Mouse (Mus musculus) cerebellum, adult 2 months (tissue): ENCODE measurements around the gene Glg1. TPM values are rescaled to one million over a fixed set of nuclear protein-coding genes. Genes with fewer than 3 reads are reported as not detected.
A peak's percentile ranks its signal among the peaks of the same experiment; 100 is the strongest.
"Not testable (repeated sequence)": the region's sequence is repeated elsewhere in the genome, so short reads cannot be mapped to it uniquely, and the experiment has no call there.

Source experiments
- DNase-seq, 2 experiments: peaks; one replicate each; pipeline ENCODE4 v3.0.0; 2021
- H3K27ac ChIP-seq: fragments of 200-500 bp; 2 replicates; pipeline ENCODE4 v1.5.1; 2012; ENCODE audit warnings: low read length, control low read depth, inconsistent platforms; ENCODE audit not compliant: insufficient read depth
- H3K27me3 ChIP-seq: fragments of 200-500 bp; 2 replicates; pipeline ENCODE4 v1.6.1; 2012; ENCODE audit warnings: inconsistent platforms, mild to moderate bottlenecking, low read length, moderate library complexity; ENCODE audit not compliant: control insufficient read depth, insufficient read depth
- H3K4me1 ChIP-seq: fragments of 200-500 bp; 2 replicates; pipeline ENCODE4 v1.6.1; 2011; ENCODE audit warnings: low read length; ENCODE audit not compliant: control insufficient read depth, insufficient read depth
- H3K4me3 ChIP-seq: fragments of 200-500 bp; replicated peaks from 2 replicates; pipeline ENCODE3; 2011; ENCODE audit warnings: mild to moderate bottlenecking, low read depth, low read length, control low read depth; ENCODE audit not compliant: insufficient read depth
- CTCF ChIP-seq: fragments of 200-500 bp; IDR thresholded peaks from 2 replicates; pipeline ENCODE4 v1.5.1; 2011; ENCODE audit warnings: low read depth, mild to moderate bottlenecking, control low read depth, low read length, moderate library complexity, borderline replicate concordance; ENCODE audit not compliant: insufficient read depth
- POLR2A ChIP-seq: fragments of 200-500 bp; IDR thresholded peaks from 2 replicates; pipeline ENCODE4 v1.6.1; 2011; ENCODE audit warnings: low read length, control low read depth, borderline replicate concordance; ENCODE audit not compliant: insufficient read depth
- WGBS: fragments of 180-500 bp; shearing (Covaris S2); methylation state at CpG from one replicate; pipeline ENCODE4 v1.1.7; 2018; 5-methylcytosine and 5-hydroxymethylcytosine counted together
- polyA plus RNA-seq: library from polyadenylated mRNA; depleted of rRNA; stranded (reverse); fragments of >200 nt; gene quantifications from 2 replicates; pipeline ENCODE4 v1.2.3, GENCODE M21; 2012; rRNA removed

Glg1 gene
- polyA plus RNA-seq, 1 experiment: 74.1 TPM

DNA sequence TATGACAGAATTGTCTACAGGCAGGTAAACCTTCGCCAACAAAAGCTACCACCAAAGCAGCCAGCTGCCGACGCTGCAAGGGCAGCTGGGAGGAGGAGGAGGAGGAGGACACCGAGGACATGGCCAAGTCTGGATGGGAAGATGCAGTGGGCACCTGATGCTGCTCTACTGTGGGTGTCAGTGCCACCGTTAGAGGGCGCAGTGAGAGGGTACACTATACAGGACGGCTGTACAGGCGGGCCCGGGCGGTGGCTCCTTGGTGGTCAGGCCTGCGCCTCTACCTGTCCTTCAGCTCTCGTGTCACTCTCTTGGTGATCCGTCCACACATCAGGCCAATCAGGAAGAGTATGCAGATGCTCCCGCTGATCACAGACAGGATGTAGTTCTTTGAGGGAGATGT lies 101.4 kb downstream of the Glg1 start:
- Histone ChIP-seq H3K4me3 (no peak overlapping the region), H3K27me3 (no peaks in the 10 kb centered on the region), H3K4me1 (no peaks in the 10 kb centered on the region), H3K27ac (no peak overlapping the region)
- WGBS: 39% methylated on average over 14 of the region's 14 CpGs
- TF ChIP-seq CTCF (peak; percentile 73), POLR2A (no peak)
- peak; percentile 41 to 63 for DNase-seq

DNA sequence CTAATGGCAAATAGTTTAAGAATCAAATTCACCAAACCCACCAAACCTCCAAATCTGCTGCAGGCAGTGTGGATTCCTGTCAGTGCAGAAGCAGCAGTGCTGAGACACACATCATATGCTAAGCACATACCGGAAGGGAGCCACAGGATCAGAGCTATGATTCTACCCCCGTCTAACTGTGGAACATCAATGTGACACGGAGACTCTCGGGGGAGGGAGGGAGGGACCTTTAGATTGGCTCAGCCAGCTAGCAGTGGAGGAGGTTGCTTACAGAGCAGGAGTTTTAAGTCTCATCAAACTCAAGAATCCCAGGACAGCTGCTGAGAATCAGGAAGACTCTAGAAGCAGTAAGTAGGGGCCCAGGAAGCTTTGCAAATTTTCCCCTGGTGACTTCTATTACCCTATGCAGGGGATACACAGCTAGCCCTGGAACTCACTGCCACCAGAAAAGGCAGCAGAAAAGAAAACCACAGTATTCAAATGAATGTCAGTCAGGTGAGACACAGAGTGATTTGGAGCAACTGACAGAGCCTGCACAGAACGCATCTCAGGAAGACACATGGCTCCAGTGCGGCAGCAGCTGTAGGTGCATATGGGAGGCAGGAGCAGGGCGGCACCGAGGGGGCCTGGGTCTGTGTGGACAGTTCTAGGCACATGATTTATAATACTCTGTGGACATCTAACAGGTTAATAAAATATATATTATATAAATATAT lies 103.1 kb downstream of the Glg1 start:
- TF ChIP-seq CTCF: no peak
- no peak overlapping the region for H3K27ac ChIP-seq
- 84% methylated on average over 8 of the region's 8 CpGs for WGBS

DNA sequence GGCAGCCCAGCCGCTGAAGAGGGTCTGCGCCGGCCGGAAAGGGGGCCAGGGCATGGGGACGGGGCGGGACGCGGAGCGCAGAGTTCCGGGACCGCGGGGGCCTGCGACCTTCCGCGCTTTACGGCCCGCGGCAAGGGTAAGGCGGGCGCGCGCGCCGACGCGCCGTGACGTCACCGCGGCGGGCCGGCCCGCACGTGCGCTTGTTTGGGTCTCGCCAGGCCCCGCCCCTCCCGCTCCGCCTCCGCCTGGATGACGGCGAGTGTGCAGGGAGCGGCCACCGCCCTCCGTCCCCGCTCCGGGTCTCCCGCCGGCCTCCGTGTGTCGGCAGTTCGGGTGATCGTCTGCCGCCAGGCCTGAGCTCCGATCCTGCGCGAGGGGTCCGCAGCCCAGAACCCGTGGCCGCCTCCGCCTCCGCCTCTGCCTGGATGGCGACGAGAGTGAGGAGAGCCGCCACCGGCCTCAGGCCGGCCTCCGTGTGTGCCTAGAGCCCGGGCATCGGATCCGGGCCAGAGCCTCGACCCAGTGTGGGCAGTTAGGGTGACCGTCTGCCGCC lies 113.5 kb downstream of the Glg1 start:
- peak overlapping the region; percentile 58 for H3K4me3 ChIP-seq
- H3K27ac ChIP-seq: peak overlapping the region; percentile 87; the same call in 1 of the 2 replicates
- DNase-seq: peak; percentile 95
- H3K27me3 ChIP-seq, H3K4me1 ChIP-seq: not testable (repeated sequence)
- TF ChIP-seq POLR2A: peak; percentile 67
- 1% methylated on average over 68 of the region's 74 CpGs for WGBS

More for the DNA sequence above, 103.1 kb downstream of the Glg1 start:
- no peaks in the 10 kb centered on the region for H3K4me1 ChIP-seq
- no peaks in the 10 kb centered on the region for H3K27me3 ChIP-seq
- DNase-seq: no peak
- H3K4me3 ChIP-seq: no peak overlapping the region

DNA sequence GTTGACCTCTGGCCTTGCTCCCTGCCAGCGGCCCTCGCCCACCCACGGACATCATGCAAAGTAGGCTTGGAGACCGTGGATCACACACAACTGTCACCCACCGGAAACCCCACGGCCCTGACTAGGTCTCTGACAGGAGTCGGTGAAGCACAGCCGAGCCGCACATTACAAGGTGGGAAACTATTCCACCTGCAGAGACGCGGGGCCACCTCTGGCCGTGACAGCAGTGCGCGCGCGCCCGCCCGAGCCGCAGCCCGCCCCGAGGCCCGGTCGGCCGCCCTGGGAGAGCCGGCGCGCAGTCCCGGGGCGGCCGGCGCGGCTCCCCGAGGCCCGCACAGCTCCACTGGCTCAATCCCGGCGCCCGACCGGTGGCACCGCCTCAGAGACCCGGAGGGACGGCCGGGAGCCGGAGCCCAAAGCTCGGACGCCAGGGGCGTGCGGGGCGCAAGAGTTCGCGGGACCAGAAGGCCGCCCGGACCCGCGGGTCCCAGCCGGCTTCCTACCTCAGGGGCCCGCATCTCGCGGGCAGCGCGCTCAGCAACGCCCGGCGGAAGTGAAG lies 114.0 kb downstream of the Glg1 start:
- under 1% methylated on average over 62 of the region's 63 CpGs for WGBS
- DNase-seq: peak in 1 of 2 experiments; percentile 39
- not testable (repeated sequence) for H3K4me1 ChIP-seq, H3K27me3 ChIP-seq
- peak overlapping the region; percentile 27; the same call in 1 of the 2 replicates for H3K27ac ChIP-seq
- peak overlapping the region; percentile 87 for H3K4me3 ChIP-seq

DNA sequence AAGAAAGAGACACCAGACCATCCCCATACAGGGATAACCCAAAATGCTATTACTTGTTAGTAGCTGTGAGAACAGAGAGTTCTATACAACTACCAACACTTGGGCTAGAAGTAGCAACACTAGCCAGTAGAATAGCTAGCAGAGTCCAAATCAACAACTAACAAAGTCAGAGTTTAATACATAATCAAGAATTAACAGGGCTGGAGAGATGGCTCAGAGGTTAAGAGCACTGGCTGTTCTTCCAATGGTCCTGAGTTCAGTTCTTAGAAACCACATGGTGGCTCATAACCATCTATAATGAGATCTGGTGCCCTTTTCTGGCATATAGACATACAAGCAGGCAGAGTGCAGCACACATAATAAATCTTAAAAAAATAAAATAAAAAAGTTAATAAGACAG lies 116.5 kb downstream of the Glg1 start:
- Histone ChIP-seq H3K4me3 (no peak overlapping the region), H3K4me1 (peaks cover 4% of the 10 kb centered on the region), H3K27ac (no peak overlapping the region), H3K27me3 (no peaks in the 10 kb centered on the region)
- DNase-seq: no peak
- TF ChIP-seq CTCF (no peak), POLR2A (no peak)

DNA sequence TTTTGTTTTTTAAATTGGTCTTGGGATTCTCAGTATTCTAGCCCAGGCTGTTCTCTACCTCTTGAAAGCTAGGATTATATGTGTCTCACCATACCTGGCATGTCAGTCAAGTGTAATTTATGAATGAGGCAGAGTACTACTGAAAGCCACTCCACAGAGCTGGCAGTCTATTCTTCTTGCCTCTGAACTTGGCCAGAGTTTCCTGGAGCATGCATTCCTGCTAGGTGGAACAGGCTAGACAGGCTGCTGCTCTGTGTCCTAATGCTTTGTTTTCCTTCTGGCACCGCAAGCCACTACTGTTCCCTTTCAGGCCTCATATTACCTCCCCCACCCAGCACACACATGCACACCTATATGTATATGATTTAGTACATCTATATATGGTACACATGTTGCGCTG lies 128.3 kb downstream of the Glg1 start:
- H3K27ac ChIP-seq: no peak overlapping the region
- no peaks in the 10 kb centered on the region for H3K27me3 ChIP-seq
- 69% methylated on average over 2 of the region's 2 CpGs for WGBS
- H3K4me3 ChIP-seq: no peak overlapping the region
- no peak for TF ChIP-seq POLR2A
- no peak for TF ChIP-seq CTCF
- no peaks in the 10 kb centered on the region for H3K4me1 ChIP-seq
- no peak for DNase-seq

DNA sequence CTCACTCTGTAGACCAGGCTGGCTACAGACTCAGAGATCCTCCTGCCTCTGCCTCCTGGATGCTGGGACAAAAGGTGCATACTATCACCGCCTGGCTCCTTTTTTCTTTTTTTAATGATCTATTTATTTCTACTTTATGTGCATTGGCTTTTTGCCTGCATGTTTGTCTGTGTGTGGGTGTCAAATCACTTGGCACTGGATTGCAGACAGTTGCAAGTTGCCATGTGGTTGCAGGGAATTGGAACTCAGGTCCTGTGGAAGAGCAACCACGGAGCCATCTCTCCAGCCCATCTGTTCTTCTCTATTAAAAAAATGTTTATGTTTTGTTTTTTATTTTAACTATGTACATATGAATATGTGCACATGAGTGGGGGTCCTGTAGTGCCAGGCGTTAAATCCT lies 139.5 kb downstream of the Glg1 start:
- Histone ChIP-seq H3K27ac (no peak overlapping the region), H3K4me3 (no peak overlapping the region), H3K4me1 (no peaks in the 10 kb centered on the region), H3K27me3 (no peaks in the 10 kb centered on the region)
- TF ChIP-seq CTCF (no peak), POLR2A (no peak)
- WGBS: 54% methylated on average over 3 of the region's 3 CpGs
- DNase-seq: no peak

DNA sequence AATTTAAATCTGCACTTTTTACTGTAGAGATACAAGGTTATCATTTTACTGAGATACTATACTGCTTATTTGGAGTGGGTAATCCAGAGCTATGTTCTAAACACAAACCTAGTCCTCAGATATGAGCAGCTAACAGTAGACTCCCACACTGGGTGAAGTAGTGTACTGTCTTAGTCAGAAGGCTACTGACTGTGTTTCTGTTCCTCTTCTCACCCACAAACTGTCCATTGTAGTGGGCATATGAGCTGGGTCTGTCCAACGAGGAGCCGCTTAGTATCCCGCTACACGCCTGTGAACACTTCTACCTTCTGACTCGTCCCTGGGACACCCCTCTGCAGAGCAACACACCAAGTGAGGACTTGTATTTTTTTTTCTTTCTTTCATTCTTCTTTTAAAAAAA lies 144.1 kb downstream of the Glg1 start:
- TF ChIP-seq POLR2A: no peak
- no peak for TF ChIP-seq CTCF
- Histone ChIP-seq H3K4me1 (no peaks in the 10 kb centered on the region), H3K27ac (no peak overlapping the region), H3K27me3 (no peaks in the 10 kb centered on the region), H3K4me3 (no peak overlapping the region)
- WGBS: 94% methylated on average over 5 of the region's 5 CpGs
- no peak for DNase-seq

Other genes starting within 250 kb of the Glg1 start
- 13.6 and 14.9 TPM in 2 replicates for gene Ddx19b, start 227.5 kb downstream of the Glg1 start, polyA plus RNA-seq
- gene Aars, start 226.1 kb downstream of the Glg1 start, polyA plus RNA-seq: 101 and 108 TPM in 2 replicates
- not detected in 2 replicates for gene Exosc6, start 202.9 kb downstream of the Glg1 start, polyA plus RNA-seq
- gene Clec18a, start 166.8 kb downstream of the Glg1 start, polyA plus RNA-seq: 0.41 and 0.57 TPM in 2 replicates
- 17.3 and 19.6 TPM in 2 replicates for gene Pdpr, start 164.6 kb downstream of the Glg1 start, polyA plus RNA-seq
- 20.3 and 21.8 TPM in 2 replicates for gene Rfwd3, start 41.0 kb upstream of the Glg1 start, polyA plus RNA-seq
- gene Mlkl, start 79.0 kb upstream of the Glg1 start, polyA plus RNA-seq: 0.32 and 0.43 TPM in 2 replicates
- gene Fa2h, start 134.6 kb upstream of the Glg1 start, polyA plus RNA-seq: 93.9 and 107 TPM in 2 replicates